Mouse (Mus musculus) kidney, adult 2 months (tissue): ENCODE measurements around the gene Rnf166.

Experiments used
- CTCF ChIP-seq: fragments of 200-500 bp; conservative IDR thresholded peaks from 2 replicates; pipeline ENCODE4 v1.5.1; 2011; ENCODE audit warnings: low read depth, mild to moderate bottlenecking, control low read depth, low read length, moderate library complexity, mixed read lengths; ENCODE audit not compliant: insufficient read depth, insufficient read length
- POLR2A ChIP-seq: fragments of 200-500 bp; IDR thresholded peaks from one replicate; pipeline ENCODE4 v1.6.1; 2011; ENCODE audit warnings: low read depth, low read length, control low read depth

GRCm38 (mm10) chr8:122469407-122469806 is 6.5 kb downstream of the Rnf166 start:
- TF ChIP-seq CTCF: no peak
- TF ChIP-seq POLR2A: no peak
